Mouse (Mus musculus) forebrain, embryonic 11.5 days (tissue): ENCODE results near the gene Ptpn14. TPM values are rescaled to one million over a fixed set of nuclear protein-coding genes. Genes with fewer than 3 reads are reported as not detected.

Experiments used
- ATAC-seq: fragments of 200-750 bp; cut with Nextera tagmentation; replicated peaks from 2 replicates; pipeline ENCODE4 v1.8.0; 2017; ENCODE audit warnings: moderate TSS enrichment; ENCODE audit not compliant: low FRiP score
- DNase-seq: peaks from one replicate; pipeline ENCODE4 v3.0.0-alpha.2; 2017; ENCODE audit warnings: low spot score
- H3K27ac ChIP-seq: fragments of 300-500 bp; sonication (generic); 2 replicates; pipeline ENCODE4 v1.5.1; 2014; ENCODE audit warnings: low read depth, low read length
- H3K27me3 ChIP-seq: fragments of 300-500 bp; sonication (generic); 2 replicates; pipeline ENCODE4 v1.6.1; 2014; ENCODE audit warnings: mild to moderate bottlenecking, low read length, mixed read lengths; ENCODE audit not compliant: control insufficient read depth, insufficient read depth
- H3K36me3 ChIP-seq: fragments of 300-500 bp; sonication (generic); 2 replicates; pipeline ENCODE4 v1.6.1; 2014; ENCODE audit warnings: mild to moderate bottlenecking, low read length, moderate library complexity, mixed read lengths; ENCODE audit not compliant: control insufficient read depth, insufficient read depth
- H3K4me1 ChIP-seq: fragments of 300-500 bp; sonication (generic); replicated peaks from 2 replicates; pipeline ENCODE4 v1.6.1; 2014; ENCODE audit warnings: low read length, mixed read lengths; ENCODE audit not compliant: control insufficient read depth, insufficient read depth
- H3K4me2 ChIP-seq: fragments of 300-500 bp; sonication (generic); 2 replicates; pipeline ENCODE4 v1.6.1; 2014; ENCODE audit warnings: low read depth, mild to moderate bottlenecking, low read length, moderate library complexity, mixed read lengths; ENCODE audit not compliant: severe bottlenecking
- H3K4me3 ChIP-seq: fragments of 300-500 bp; sonication (generic); 2 replicates; pipeline ENCODE4 v1.5.1; 2014; ENCODE audit warnings: low read depth, low read length
- H3K9ac ChIP-seq: fragments of 300-500 bp; sonication (generic); 2 replicates; pipeline ENCODE4 v1.6.1; 2014; ENCODE audit warnings: low read length
- H3K9me3 ChIP-seq: fragments of 300-500 bp; sonication (generic); 2 replicates; pipeline ENCODE4 v1.6.1; 2016; ENCODE audit warnings: low read length, mixed read lengths; ENCODE audit not compliant: control insufficient read depth
- WGBS: fragments of 180-500 bp; shearing (Covaris S2); extraction: QIAGEN DNeasy Blood & Tissue Kit; methylation state at CpG from one replicate; pipeline ENCODE4 v1.1.7; 2014; 5-methylcytosine and 5-hydroxymethylcytosine counted together
- polyA plus RNA-seq: library from polyadenylated mRNA; unstranded; fragments of >200 nt; fragmentation: Nextera tagmentation; extraction: Ambion mirVana; gene quantifications from 2 replicates; pipeline ENCODE4 v1.2.1, GENCODE M21; 2014

Gene Ptpn14
- polyA plus RNA-seq, 1 experiment from 2014 or later = 4.5 TPM

- no peak overlapping the region for H3K4me2 ChIP-seq
- ATAC-seq (no peak), DNase-seq (no peak)
- H3K27ac ChIP-seq = no peak overlapping the region
- no peak overlapping the region for H3K4me3 ChIP-seq
- WGBS = 79% methylated on average over 7 of the region's 7 CpGs
- H3K9ac ChIP-seq = no peak overlapping the region
- H3K27me3 ChIP-seq = peaks cover 43% of the 10 kb centered on the region
- H3K36me3 ChIP-seq = no peaks in the 10 kb centered on the region
- H3K9me3 ChIP-seq = no peaks in the 10 kb centered on the region
- H3K4me1 ChIP-seq = no peaks in the 10 kb centered on the region
These were observed 56.4 kb downstream of the Ptpn14 start for GRCm38 (mm10) chr1:189784503-189784902.

GRCm38 (mm10) chr1:189786707-189787485, 58.8 kb downstream of the Ptpn14 start:
- WGBS = 53% methylated on average over 26 of the region's 26 CpGs
- H3K9ac ChIP-seq = no peak overlapping the region
- no peak overlapping the region for H3K4me2 ChIP-seq
- DNase-seq = no peak
- H3K9me3 ChIP-seq = no peaks in the 10 kb centered on the region
- peaks cover 6% of the 10 kb centered on the region for H3K4me1 ChIP-seq
- H3K27ac ChIP-seq = no peak overlapping the region
- peaks cover 52% of the 10 kb centered on the region for H3K27me3 ChIP-seq
- no peak for ATAC-seq
- H3K4me3 ChIP-seq = no peak overlapping the region
- H3K36me3 ChIP-seq = no peaks in the 10 kb centered on the region

GRCm38 (mm10) chr1:189789545-189789944, 61.5 kb downstream of the Ptpn14 start:
- Histone ChIP-seq H3K27ac (no peak overlapping the region), H3K4me3 (no peak overlapping the region), H3K4me2 (no peak overlapping the region), H3K36me3 (no peaks in the 10 kb centered on the region), H3K9me3 (no peaks in the 10 kb centered on the region), H3K27me3 (peaks cover 64% of the 10 kb centered on the region), H3K4me1 (peaks cover 10% of the 10 kb centered on the region), H3K9ac (no peak overlapping the region)
- DNase-seq (no peak), ATAC-seq (no peak)
- WGBS = 29% methylated on average over 6 of the region's 6 CpGs

- no peaks in the 10 kb centered on the region for H3K9me3 ChIP-seq
- DNase-seq = no peak
- H3K27ac ChIP-seq = no peak overlapping the region
- no peak overlapping the region for H3K4me3 ChIP-seq
- WGBS = 70% methylated on average over 7 of the region's 7 CpGs
- peaks cover 65% of the 10 kb centered on the region for H3K27me3 ChIP-seq
- H3K4me2 ChIP-seq = no peak overlapping the region
- ATAC-seq = no peak
- peaks cover 10% of the 10 kb centered on the region for H3K4me1 ChIP-seq
- H3K36me3 ChIP-seq = no peaks in the 10 kb centered on the region
- no peak overlapping the region for H3K9ac ChIP-seq
These were observed 62.6 kb downstream of the Ptpn14 start for GRCm38 (mm10) chr1:189790666-189791065.

GRCm38 (mm10) chr1:189791534-189792217, 63.6 kb downstream of the Ptpn14 start:
- peaks cover 69% of the 10 kb centered on the region for H3K27me3 ChIP-seq
- DNase-seq (peak; percentile 80), ATAC-seq (peak; percentile 92)
- H3K4me3 ChIP-seq = no peak overlapping the region
- H3K36me3 ChIP-seq = no peaks in the 10 kb centered on the region
- H3K9me3 ChIP-seq = no peaks in the 10 kb centered on the region
- no peak overlapping the region for H3K27ac ChIP-seq
- H3K9ac ChIP-seq = no peak overlapping the region
- H3K4me1 ChIP-seq = peaks cover 10% of the 10 kb centered on the region
- 19% methylated on average over 10 of the region's 10 CpGs for WGBS
- no peak overlapping the region for H3K4me2 ChIP-seq

- Histone ChIP-seq H3K36me3 (no peaks in the 10 kb centered on the region), H3K27ac (no peak overlapping the region), H3K9ac (no peak overlapping the region), H3K27me3 (peaks cover 74% of the 10 kb centered on the region), H3K4me1 (peaks cover 10% of the 10 kb centered on the region), H3K9me3 (no peaks in the 10 kb centered on the region), H3K4me3 (no peak overlapping the region), H3K4me2 (no peak overlapping the region)
- ATAC-seq (no peak), DNase-seq (no peak)
- 88% methylated on average over 14 of the region's 14 CpGs for WGBS
These were observed 64.6 kb downstream of the Ptpn14 start for GRCm38 (mm10) chr1:189792560-189793195.

- 90% methylated on average over 15 of the region's 15 CpGs for WGBS
- Histone ChIP-seq H3K9ac (no peak overlapping the region), H3K27me3 (peaks cover 52% of the 10 kb centered on the region), H3K4me2 (no peak overlapping the region), H3K4me3 (no peak overlapping the region), H3K9me3 (no peaks in the 10 kb centered on the region), H3K36me3 (no peaks in the 10 kb centered on the region), H3K4me1 (peaks cover 5% of the 10 kb centered on the region; the same call in 1 of the 2 replicates), H3K27ac (no peak overlapping the region)
- DNase-seq (no peak), ATAC-seq (no peak)
These were observed 70.9 kb downstream of the Ptpn14 start for GRCm38 (mm10) chr1:189798949-189799348.

- no peak for ATAC-seq
- H3K36me3 ChIP-seq = no peaks in the 10 kb centered on the region
- H3K9ac ChIP-seq = no peak overlapping the region
- WGBS = 62% methylated on average over 13 of the region's 13 CpGs
- no peak for DNase-seq
- H3K4me1 ChIP-seq = peaks cover 5% of the 10 kb centered on the region; the same call in 1 of the 2 replicates
- no peak overlapping the region for H3K4me2 ChIP-seq
- H3K4me3 ChIP-seq = no peak overlapping the region
- H3K9me3 ChIP-seq = no peaks in the 10 kb centered on the region
- H3K27ac ChIP-seq = no peak overlapping the region
- H3K27me3 ChIP-seq = peaks cover 38% of the 10 kb centered on the region
These were observed 72.3 kb downstream of the Ptpn14 start for GRCm38 (mm10) chr1:189800211-189800961.
